Comparison of ENCODE assay signal across 11 mouse cellular contexts in genomic region chr12:33034343-33035088, GRCm38 (mm10). TPM values are rescaled to one million over a fixed set of nuclear protein-coding genes. Genes with fewer than 3 reads are reported as not detected.
DNase-seq lines count a peak whose midpoint lies in the region; ATAC-seq lines count a peak whose summit lies in the region.
"Had no signal": no experiment of that assay in that cellular context is flagged by ENCODE, and none has a peak within 500 bp of the region (broad histone marks: within the 10 kb centered on the region; RNA-seq: fewer than 3 reads in every experiment).

No protein-coding gene starts in this region.

- peak overlapping the region; percentile 47 for H3K4me2 ChIP-seq in forebrain, embryonic 13.5 days

- ATAC-seq in forebrain, embryonic 13.5 days, result peak; percentile 26
- ATAC-seq in inflammation-experienced regulatory T-cells, adult 6 months, result peak; percentile 61

- no peak overlapping the region for H3K4me3 ChIP-seq in forebrain, embryonic 13.5 days
- H3K4me3 ChIP-seq: lung, embryonic 15.5 days had no signal

- H3K27ac ChIP-seq in forebrain, embryonic 13.5 days, result peak overlapping the region; percentile 88

- peak; percentile 58 for DNase-seq in left cerebral cortex, postnatal 4 days
- no peak for DNase-seq in left cerebral cortex, postnatal 36 days (ENCODE audit: low spot score in 2 of 2)
- peak; percentile 29 for DNase-seq in retina, postnatal 1 day
- DNase-seq in lung, postnatal 10 days, result no peak
- DNase-seq in frontal cortex, postnatal 14 days (ENCODE audit: low spot score in 2 of 2), result no peak
- DNase-seq: kidney, adult 11 months had no signal

- intact Hi-C loops in left cerebral cortex, postnatal 4 days (cut with DNase I), result loop anchor here (5.0 to 10.0 kb wide), 2 partner anchors 110 to 298 kb away; partner anchors contain the start of gene Atxn7l1
- intact Hi-C loops in left cerebral cortex, postnatal 36 days (cut with DNase I), result no loop called here

- 28% methylated on average over 12 of the region's 12 CpGs for WGBS in forebrain, embryonic 13.5 days

- H3K9ac ChIP-seq in forebrain, embryonic 13.5 days, result 0 out of 2 replicates have a peak overlapping the region, but pooled peaks have one; percentile 45
- H3K9ac ChIP-seq: lung, embryonic 15.5 days had no signal

- no peaks in the 10 kb centered on the region for H3K36me3 ChIP-seq in forebrain, embryonic 13.5 days (ENCODE audit: poor library complexity, severe bottlenecking)
- H3K36me3 ChIP-seq: G1E; lung, embryonic 15.5 days had no signal

- H3K27me3 ChIP-seq in forebrain, embryonic 13.5 days, result peaks cover 68% of the 10 kb centered on the region
- H3K27me3 ChIP-seq: lung, embryonic 15.5 days had no signal

- H3K4me1 ChIP-seq in forebrain, embryonic 13.5 days, result peaks cover 40% of the 10 kb centered on the region

- H3K9me3 ChIP-seq in forebrain, embryonic 13.5 days (replicated peaks), result peaks cover 3% of the 10 kb centered on the region; the same call in 1 of the 2 replicates
- H3K9me3 ChIP-seq: G1E; lung, embryonic 15.5 days had no signal

RNA-seq across cellular contexts. Expression of gene Cdhr3, which starts 58.2 kb away (rescaled TPM):
- 1 to 10 TPM in 1 of 2 experiments, under 1 TPM in 1; 0.76 to 1.4 TPM for total RNA-seq in left cerebral cortex, postnatal 4 days (2021)
- 1 to 10 TPM; 1.0 to 2.2 TPM for total RNA-seq in left cerebral cortex, postnatal 36 days (2021)
- 0.13 and 0.39 TPM in 2 replicates for polyA plus RNA-seq in forebrain, embryonic 13.5 days (2015; fragmentation: Nextera tagmentation; extraction: Ambion mirVana)
- under 1 TPM in 2 of 3 experiments, not detected in 1; 0.18 to 0.26 TPM for polyA plus RNA-seq in inflammation-experienced regulatory T-cells, adult 6 months (2017; shearing (Covaris generic))
- total RNA-seq: common myeloid progenitor, adult 5-6 weeks had no signal
- polyA plus RNA-seq: G1E had no signal

Comparison
In these comparisons a context has a peak if more than half of its experiments do, and no peak if none do; other contexts are left out.
1. DNase-seq: peak in left cerebral cortex, postnatal 4 days (single experiment) and retina, postnatal 1 day (single experiment); none in left cerebral cortex, postnatal 36 days (0 of 2), lung, postnatal 10 days (single experiment) and frontal cortex, postnatal 14 days (0 of 2).